Mouse (Mus musculus): ENCODE data around the gene Gucd1.
"Not testable (repeated sequence)": the region's sequence is repeated elsewhere in the genome, so short reads cannot be mapped to it uniquely, and the experiment has no call there.

Gucd1 gene

DNA sequence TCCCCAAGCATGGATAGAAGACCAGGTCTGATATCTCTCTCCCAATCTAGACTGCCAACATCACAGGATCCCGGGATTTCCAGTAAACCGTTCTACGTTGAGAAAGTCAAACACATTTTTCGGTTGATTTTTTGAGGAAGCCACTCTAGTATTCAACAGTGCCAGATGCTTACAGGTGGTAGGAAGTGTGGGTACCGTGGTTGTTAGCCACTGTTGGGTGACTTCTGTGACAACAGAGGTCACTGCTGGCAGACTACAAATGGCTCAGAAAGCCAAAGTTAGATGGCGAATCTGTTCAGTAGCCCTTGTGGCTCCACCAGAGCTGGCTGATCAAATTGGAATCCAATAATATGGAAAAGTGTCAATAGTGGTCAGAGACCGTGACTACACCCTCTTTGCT lies 14.1 kb downstream of the Gucd1 start:
- no peak for DNase-seq (ENCODE audit: low read depth, low spot score)

DNA sequence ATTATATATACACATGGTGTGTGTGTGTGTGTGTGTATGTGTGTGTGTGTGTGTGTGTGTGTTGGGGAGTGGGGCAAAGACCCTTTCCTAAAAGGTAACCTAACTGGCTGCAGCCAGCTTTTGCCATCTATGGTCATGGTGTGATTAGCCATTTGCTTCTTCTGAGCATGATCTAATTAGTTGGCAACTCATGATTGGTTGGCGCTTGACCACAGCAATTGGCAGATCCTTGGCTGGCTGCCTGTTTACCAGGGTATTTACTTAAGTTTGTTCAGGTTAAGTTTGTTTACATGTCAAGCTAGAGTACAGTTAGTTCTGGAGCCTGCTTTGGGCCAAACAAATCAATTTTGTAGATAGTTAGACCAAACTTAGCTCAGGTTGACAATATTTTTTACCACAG lies 16.1 kb downstream of the Gucd1 start:
- DNase-seq (ENCODE audit: low read depth, low spot score): no peak

DNA sequence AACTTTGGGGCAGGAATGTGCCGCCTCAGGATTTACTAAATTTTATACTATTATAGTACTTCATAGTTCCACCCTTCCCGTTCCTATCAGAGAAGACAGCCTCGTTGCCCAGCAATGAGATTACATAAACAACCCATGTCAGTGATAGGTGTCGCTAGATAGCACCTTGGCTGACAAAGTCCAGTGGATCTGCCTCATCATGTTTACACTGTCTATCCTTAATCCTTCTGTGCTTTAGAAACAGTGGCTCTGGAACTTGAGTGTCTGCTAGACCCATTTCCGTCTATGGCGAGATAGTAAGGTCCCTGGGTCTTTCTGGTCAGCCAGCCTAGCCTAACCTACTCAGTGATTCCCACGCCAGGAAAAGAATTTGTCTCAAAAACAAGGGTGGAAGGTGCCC lies 17.4 kb downstream of the Gucd1 start:
- DNase-seq (ENCODE audit: low read depth, low spot score): no peak

DNA sequence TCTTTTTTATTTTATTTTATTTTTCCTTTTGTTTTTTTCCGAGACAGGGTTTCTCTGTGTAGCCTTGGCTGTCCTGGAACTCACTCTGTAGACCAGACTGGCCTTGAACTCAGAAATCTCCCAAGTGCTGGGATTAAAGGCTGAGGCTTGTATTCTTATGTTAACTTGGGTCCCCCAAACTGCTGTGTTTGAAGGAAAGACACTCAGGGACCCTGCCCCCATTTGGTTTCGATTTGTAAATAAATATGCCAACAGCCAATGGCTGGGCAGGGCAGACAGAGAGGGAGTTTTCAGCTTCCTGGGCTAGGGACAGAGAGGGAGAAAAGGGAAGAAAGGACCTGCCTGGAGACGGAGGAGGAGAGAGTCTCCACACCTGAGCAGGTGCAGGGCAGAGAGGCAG lies 18.0 kb downstream of the Gucd1 start:
- no peak for DNase-seq (ENCODE audit: low read depth, low spot score)

DNA sequence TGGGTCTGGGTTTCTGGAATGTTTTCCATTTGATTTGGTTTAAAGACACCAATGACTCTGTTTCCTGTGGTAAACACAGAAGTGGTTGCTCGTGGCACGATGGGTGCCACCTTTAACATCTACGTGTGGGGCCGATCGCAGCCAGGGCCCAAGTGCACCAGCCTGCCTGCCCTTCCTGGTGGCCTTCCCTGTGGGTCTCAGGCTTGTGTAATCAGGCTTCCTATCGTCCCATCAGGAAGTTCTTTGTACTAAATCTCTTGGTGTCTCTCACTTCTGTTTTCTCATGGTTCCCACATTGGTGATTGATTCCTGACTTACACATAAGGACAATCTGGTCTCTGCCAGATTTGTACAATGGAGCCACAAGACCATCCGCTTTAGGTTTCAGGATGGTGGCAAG lies 18.6 kb downstream of the Gucd1 start:
- DNase-seq (ENCODE audit: low read depth, low spot score): not testable (repeated sequence)

DNA sequence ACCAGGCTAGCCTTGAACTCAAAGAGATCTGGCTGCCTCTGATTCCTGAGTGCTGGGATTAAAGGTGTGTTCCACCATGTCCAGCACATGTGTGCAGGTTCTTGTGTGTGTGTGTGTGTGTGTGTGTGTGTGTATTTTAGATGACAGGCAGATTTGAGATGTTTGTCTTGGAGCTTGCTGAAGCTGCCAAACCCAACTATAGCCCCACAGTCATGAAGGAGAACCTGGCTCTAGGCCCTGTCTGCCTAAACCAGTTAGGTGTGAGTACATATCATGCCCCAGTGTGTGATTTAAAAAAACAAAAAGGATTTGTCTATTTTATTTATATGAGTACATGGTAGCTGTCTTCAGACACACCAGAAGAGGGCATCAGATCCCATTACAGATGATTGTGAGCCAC lies 21.9 kb downstream of the Gucd1 start:
- DNase-seq (ENCODE audit: low read depth, low spot score): no peak

DNA sequence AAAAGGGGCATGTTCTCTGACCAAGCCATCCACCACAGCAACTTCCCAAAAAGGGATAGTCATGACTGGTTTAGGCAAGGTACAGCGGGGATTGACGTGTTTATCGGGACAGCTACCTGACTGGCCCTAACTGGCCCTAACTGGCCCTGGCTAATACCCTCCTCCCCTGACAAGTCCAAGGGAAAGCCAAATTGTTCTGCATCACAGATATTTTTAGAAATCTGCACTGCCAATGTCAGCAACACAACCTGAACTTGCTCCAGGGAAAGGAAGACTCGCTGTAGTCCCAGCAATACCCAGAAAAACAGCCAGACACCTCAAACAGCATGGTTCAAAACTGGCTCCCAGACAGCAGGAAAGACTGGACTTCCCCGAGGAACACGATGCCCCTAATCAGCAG lies 22.5 kb downstream of the Gucd1 start:
- no peak for DNase-seq (ENCODE audit: low read depth, low spot score)

DNA sequence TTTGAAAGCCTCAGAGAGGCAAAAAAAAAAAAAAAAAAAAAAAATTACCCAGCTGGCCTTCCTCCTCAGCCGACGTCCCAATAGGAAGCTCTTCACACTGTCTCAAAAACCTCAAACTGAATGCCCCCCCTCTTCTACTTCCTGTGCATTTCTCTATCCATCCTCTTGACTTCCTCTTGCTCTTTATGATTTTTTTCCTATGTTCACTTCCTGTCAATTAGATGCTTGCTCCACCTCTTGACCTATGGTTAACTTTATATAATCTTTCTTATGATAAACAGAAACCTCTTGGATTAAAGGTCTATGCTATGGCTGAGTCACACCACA lies 25.9 kb downstream of the Gucd1 start:
- DNase-seq (ENCODE audit: low read depth, low spot score): no peak

DNA sequence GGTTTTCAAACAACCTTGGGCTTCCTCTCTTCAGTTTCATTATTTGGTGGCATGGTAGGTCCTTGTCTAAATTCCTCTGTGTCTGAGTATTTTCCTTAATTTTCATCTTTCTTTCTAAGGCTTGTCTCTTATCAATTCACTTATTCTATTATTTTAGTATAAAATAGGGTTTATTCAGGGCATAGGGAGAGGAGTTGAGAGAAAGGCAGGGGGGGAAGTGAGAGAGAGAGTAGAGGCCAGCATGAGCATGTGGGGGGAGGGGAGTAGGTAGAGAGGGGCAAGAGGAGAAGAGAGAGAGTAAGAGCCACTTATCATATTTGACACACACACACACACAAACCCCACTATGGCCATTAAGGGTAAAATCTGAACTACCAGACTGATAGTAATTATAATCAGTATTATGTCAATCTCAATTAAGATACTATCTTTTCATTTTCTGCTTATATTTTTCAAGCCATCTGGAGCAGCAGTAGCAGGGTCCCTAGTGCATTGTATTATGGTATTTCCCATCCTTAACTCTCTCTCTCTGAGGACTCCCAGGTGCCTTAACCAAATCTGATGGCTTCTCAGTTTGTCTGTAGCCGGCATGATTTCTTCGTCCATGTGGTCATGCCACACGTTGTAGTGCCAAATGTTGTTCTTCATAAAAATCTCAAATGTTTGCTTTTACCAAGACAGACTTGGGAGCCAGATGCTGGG lies 26.4 kb downstream of the Gucd1 start:
- no peak for DNase-seq (ENCODE audit: low read depth, low spot score)

DNA sequence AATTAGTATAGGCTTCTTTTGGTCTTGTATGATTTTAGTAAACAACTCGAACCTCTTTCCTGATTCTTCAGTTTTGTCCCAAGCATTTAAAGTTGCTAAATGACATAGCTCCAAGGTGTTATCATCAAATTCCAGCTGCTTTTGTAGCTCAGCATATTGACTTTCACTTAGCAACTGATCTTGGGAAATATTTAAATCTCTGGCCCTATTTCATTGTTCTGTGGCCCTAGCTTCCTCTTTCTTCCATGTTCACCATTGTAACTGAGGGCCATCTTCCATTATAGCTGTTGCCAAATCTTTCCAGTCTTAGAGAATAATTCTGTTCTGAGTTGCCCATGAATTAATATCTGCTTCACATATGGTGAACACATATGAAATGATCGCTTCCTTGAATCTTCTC lies 27.0 kb downstream of the Gucd1 start:
- DNase-seq (ENCODE audit: low read depth, low spot score): no peak

DNA sequence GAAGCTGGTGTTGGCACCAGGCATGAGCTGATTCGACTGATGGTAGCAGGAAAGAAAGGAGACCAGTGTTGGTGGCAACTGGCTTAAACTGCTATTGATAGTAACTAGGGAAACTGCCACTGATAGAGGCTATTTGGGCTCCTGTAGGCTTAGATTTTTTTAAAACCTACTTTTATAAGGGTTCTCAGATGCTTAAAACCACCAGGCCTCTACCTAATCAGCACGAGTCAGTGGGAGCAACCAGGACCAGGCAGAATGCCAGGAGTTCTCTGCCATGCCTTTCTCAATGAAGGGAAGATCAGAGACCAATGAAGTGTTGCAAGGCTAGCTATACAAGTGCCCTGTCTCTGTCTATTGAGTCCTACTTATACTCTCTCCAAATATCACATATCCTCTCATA lies 28.2 kb downstream of the Gucd1 start:
- no peak for DNase-seq (ENCODE audit: low read depth, low spot score)

DNA sequence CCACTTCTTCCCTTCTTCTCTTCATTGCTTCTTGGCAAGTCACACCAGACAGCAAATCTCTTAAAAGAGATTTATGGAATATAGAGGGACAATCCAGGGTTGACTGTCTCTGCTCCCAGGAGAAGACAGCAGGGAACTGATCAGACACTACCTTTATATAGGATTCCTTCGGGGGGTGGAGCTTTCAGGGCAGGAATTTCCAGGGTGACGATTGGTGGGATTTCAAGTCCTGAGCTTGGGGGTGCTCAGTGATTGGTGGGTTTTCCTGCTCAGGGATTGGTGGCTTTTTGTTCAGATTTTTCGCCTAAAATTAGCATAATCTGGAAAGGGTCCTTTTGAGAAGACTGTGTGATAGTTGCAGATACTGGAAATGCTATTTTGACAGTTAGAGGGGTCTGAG lies 30.6 kb downstream of the Gucd1 start:
- DNase-seq (ENCODE audit: low read depth, low spot score): no peak

DNA sequence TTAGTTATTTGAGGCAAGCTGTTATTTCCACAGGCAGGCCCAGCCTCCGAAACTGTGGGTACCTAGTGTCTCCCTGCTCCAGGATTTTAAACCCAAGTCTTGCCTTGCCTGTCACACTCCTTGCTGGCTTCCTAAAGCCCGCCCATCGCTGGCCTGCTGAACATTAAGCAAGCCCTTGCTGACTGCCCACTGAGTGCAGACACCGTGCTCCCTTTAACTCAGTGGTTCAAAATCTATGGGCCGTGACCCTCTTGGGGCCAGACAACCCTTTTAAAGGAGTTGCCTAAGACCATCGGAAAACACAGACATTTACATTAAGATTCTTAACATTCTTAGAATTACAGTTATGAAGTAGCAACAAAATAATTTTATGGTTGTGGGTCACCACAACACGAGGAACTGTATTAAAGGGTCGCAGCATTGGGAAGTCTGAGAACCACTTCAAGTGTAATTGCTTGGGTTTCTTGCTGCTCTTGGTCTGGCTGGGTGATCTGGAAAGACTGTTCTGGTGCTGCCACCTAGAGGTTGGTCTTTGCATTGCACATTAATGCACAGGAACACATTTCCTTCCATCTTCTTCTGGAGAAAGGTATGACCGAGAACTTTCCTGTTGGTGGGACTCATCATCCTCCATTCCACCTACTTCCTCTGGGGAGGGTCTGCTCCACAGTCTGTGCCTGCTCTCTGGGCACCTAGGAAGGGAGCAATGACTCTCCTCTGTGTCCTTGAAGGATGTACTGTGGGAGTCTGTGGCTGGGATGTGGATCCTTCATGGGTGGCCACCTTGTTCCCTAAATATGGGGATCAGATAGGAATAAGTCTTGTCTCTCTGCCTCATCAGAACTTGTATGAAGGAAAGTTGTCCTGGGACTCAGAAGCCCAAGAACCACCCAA lies 31.4 kb downstream of the Gucd1 start:
- DNase-seq (ENCODE audit: low read depth, low spot score): peak; percentile 79

DNA sequence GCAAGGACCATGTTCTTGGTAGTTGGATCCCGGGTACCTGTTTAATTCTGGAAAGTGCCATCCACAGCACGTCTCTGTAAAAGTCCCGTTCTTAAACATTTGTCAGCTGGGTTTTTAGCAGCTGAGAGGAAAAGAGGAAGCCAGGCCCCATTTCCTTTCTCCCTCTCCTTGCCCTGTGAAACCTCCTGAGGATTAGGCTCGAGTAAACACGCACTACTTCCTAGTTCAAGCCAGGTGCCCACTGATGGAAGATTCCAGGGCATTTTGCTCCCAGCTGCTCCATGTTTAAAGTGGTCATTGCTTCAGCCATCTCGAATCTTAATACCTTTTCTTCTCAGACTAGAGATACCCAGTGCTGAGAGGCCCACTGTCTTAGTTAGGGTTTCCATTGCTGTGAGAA lies 33.0 kb downstream of the Gucd1 start:
- no peak for DNase-seq (ENCODE audit: low read depth, low spot score)

DNA sequence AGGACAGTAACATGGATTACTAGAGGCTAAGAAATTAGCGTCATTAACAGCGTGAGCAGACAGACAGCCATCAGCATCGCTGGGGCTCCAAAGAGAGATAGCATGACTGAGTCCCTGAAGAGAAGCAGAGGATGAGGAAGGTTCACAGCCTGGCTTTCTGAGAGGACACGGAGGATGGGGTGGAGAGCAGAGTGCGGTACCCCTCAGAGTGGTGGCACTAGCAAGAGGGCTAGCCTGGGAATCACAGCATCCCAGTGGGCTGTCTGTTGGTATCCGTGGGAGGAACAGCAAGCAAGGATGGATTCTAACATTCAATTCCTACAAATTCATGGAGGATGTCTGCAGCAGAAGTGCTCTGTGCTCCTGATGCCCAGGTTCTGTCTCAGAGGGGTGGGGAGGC lies 33.7 kb downstream of the Gucd1 start:
- DNase-seq (ENCODE audit: low read depth, low spot score): no peak

DNA sequence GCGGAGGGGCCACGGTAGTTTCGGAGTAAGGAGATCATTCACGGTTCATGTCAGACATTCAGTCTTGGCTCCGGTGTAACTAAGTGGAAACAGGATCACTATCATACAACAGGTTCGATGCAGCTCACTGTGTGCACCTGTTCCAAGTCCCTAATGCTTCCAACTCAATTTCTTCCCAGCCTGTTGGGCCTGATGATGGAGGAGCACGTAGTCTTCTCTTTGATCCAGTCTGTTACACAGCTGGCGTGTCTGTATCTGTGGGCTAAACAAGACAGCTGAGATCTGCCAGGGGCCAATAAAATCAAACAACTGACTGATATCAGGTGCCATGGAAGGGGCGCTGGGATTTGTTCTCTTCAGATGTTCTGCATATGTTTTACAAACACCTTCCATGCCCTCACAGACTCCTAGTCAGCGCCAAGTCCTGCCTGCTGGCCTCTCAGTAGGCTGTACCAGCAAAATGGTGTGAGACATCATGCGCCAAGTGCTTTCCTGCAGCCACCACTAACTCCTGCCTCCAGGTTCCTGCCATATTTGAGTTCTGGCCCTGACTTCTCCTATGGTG lies 34.8 kb downstream of the Gucd1 start:
- DNase-seq (ENCODE audit: low read depth, low spot score): no peak

DNA sequence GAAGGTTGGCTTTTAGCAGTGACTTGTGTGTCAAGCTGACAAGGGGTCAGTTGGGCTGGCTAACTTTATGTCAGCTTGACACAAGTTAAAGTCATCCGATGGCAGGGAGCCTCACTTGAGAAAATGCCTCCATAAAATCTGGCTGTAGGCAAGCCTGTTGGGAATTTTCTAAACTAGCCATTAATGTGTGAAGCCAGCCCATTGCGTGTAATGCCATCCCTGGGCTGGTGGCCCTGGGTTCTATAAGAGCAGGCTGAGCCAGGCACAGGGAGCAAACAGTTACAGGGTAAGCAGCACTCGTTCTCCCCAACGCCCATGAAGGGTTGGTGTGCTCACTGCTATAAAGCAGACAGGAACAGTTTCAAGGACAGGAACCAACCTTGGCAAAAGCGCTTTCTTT lies 35.5 kb downstream of the Gucd1 start:
- DNase-seq (ENCODE audit: low read depth, low spot score): no peak

DNA sequence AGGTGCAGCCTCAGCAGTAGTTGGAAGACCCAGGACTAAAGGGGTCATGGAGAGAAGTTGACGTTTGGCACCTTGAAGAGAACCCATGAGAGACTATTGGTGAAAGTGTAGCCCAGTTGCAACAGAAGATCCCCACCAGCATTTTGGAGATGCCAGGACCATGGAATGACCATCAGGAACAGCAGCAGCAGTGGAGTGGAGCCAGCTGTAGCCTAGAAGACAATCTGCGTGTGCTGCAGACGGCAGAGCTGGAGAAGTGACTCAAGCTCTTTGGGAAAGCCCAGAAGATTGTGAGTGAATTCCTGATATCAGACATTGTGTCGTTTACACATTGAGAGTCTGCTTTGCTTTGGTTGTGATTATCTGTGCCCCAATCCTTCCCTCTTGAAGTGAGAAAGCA lies 36.1 kb downstream of the Gucd1 start:
- no peak for DNase-seq (ENCODE audit: low read depth, low spot score)

DNA sequence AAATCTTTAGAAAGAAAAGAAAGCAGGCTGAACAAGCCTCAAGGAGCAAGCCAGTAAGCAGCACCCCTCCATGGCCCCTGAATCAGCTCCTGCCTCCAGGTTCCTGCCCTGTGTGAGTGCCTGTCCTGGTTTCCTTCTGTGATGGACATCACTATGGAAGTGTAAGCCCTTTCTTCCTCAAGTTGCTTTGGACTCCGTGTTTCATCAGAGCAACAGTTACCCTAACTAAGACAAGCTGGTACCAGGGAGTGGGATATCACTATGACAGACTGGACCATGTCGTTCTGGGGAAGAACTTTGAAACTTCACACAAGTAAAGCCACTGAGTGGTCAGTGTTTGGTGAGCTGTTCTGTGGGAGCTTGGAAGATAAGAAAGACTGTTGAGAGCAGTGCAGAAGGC lies 37.8 kb downstream of the Gucd1 start:
- DNase-seq (ENCODE audit: low read depth, low spot score): no peak

DNA sequence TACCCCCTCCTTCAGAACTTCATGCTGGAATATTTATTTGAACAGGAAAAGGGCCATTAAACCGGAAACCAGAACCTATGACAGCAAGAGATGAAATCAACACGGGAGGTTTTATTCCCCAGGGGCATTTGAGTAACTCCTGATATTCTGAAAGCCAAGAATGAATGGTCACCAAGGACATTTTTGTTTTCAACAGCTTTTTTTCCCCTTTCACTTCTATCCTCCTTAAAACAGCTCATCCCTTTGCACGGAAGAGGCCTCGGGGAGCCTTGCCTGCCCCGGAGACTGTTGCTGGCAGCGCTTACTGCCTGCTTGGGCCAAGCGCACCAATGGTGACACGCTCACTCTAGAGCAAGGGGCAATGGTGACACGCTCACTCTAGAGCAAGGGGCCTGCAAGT lies 40.7 kb downstream of the Gucd1 start:
- peak; percentile 39 for DNase-seq (ENCODE audit: low read depth, low spot score)

DNA sequence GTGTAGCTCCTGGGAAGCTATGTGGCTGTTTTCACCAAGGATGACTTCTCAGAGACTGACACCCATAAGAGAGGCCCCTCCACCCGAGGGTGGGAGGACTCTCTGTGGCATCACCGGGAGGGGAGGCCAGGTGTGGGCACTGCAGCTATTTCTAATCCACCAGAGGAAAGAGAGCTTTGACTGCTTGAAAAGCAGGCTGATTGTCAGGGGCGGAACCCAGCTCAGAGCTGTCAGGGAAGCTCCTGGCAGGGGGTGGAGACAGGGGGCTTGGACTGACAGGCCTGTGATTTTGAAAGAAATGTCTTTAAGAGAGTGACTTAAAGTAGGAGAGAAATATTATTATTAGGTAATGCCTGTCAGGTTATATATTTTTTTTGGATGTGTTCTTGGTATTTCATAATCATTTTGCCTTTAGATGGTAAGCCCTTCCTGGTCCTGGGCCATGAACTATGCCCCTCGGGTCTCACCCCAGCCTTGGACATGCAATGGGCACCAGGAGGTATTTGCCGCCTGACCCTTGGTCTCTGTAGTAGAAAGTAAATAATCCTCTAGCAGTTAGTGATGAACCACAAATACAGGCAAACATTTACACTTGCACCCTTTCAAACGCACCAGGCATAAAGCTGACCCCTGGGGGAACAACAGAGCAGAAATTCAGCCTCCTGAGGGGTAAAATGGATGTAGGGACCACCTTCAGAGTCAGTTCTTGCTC lies 42.5 kb downstream of the Gucd1 start:
- not testable (repeated sequence) for DNase-seq (ENCODE audit: low read depth, low spot score)

DNA sequence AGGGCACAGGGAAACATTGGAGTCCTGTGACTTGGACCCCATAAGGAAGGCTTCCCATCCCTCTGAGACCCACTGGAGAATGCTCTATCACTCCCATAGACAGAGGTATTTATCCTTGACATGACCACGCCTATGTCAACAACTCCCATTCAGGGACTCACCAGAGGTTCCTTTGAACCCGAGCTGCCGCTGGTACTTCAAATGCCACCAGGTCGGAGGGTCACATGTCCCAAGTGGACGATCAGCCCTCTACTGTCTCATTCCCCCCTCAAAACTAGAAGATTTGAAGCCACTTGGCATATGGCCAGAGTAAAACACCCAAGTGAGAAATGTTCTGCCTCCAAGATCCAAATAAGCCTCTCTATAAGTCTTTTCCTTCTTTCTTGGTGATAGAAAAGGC lies 43.2 kb downstream of the Gucd1 start:
- peak; percentile 9 for DNase-seq (ENCODE audit: low read depth, low spot score)
